Mouse (Mus musculus) E14TG2a.4 (cell line): ENCODE data around the gene Fabp1.
A peak's percentile ranks its signal among the peaks of the same experiment; 100 is the strongest.

Source experiments
- H3K27me3 ChIP-seq: 2 replicates; pipeline ENCODE4 v1.6.1; 2014; ENCODE audit warnings: low read length, control low read depth; ENCODE audit not compliant: insufficient read depth
- H3K36me3 ChIP-seq: 2 replicates; pipeline ENCODE4 v1.6.1; 2014; ENCODE audit warnings: low read length, control low read depth; ENCODE audit not compliant: insufficient read depth
- H3K4me1 ChIP-seq: replicated peaks from 2 replicates; pipeline ENCODE4 v1.6.1; 2014; ENCODE audit warnings: low read depth, low read length, control low read depth
- H3K4me3 ChIP-seq: replicated peaks from 2 replicates; pipeline ENCODE4 v1.5.1; 2014; ENCODE audit warnings: mild to moderate bottlenecking, low read length
- H3K9me3 ChIP-seq: 2 replicates; pipeline ENCODE4 v1.6.1; 2014; ENCODE audit warnings: low read length, control low read depth
- CTCF ChIP-seq: conservative IDR thresholded peaks from 2 replicates; pipeline ENCODE4 v1.5.1; 2014; ENCODE audit warnings: low read length
- NANOG ChIP-seq: IDR thresholded peaks from 2 replicates; pipeline ENCODE4 v1.6.1; 2014; ENCODE audit warnings: borderline replicate concordance, low read length, mixed read lengths
- POU5F1 ChIP-seq: IDR thresholded peaks from 2 replicates; pipeline ENCODE4 v1.6.1; 2014; ENCODE audit warnings: low read length, borderline replicate concordance

Gene Fabp1

GRCm38 (mm10) chr6:71227157-71227770 is 27.6 kb downstream of the Fabp1 start:
- Histone ChIP-seq H3K27me3 (no peaks in the 10 kb centered on the region), H3K4me1 (peaks cover 41% of the 10 kb centered on the region), H3K9me3 (no peaks in the 10 kb centered on the region), H3K4me3 (peak overlapping the region; percentile 24; the same call in 1 of the 2 replicates), H3K36me3 (no peaks in the 10 kb centered on the region)
- TF ChIP-seq NANOG: no peak
- TF ChIP-seq CTCF: no peak
- TF ChIP-seq POU5F1: no peak

DNA sequence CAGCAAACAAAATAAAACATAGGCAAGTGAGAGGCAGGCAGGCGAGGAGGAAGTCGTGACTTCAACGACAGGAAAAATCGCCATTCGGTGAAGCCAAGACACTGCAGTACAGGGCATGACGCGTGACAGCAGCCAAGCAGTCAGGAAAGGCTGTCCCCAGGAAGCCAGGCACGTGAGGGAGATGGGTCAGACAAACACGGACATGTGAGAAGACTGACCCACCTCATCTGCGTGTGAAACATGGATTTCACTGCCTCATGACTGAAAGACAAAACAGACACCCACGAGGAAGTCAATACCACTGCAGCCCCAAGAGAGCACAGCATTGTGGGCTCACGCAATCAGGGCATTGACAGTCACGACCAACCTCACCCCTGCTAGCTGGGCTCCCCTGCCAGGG is 35.5 kb downstream of the Fabp1 start:
- Histone ChIP-seq H3K9me3 (no peaks in the 10 kb centered on the region), H3K27me3 (peaks cover 17% of the 10 kb centered on the region), H3K4me1 (peaks cover 56% of the 10 kb centered on the region), H3K36me3 (no peaks in the 10 kb centered on the region), H3K4me3 (peak overlapping the region; percentile 41)
- TF ChIP-seq POU5F1: no peak
- no peak for TF ChIP-seq NANOG
- no peak for TF ChIP-seq CTCF

DNA sequence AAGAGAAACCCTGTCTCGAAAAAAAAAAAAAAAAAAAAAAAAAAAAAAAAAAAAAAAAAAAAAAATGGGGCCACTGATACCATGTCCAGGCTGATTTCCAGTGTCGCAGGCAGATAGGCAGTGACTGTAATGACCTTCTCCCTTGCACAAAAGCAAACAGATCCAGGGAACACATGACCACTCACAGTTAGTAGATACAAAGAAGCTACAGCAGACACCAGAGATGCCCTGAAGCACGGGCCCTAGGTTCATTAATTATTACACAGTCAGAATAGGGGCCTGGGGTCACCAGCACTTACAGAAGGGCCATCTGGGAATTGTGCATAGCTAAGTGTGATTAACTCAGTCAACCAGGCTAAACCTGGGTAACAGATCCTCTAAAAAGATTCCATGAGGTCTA is 36.3 kb downstream of the Fabp1 start:
- H3K4me1 ChIP-seq: peaks cover 61% of the 10 kb centered on the region
- H3K4me3 ChIP-seq: no peak overlapping the region
- H3K9me3 ChIP-seq: no peaks in the 10 kb centered on the region
- TF ChIP-seq NANOG (no peak), CTCF (no peak), POU5F1 (no peak)
- H3K27me3 ChIP-seq: peaks cover 25% of the 10 kb centered on the region
- H3K36me3 ChIP-seq: no peaks in the 10 kb centered on the region

- TF ChIP-seq CTCF (no peak), POU5F1 (no peak), NANOG (no peak)
- Histone ChIP-seq H3K27me3 (peaks cover 26% of the 10 kb centered on the region), H3K36me3 (no peaks in the 10 kb centered on the region), H3K9me3 (no peaks in the 10 kb centered on the region), H3K4me3 (no peak overlapping the region), H3K4me1 (peaks cover 66% of the 10 kb centered on the region)
These were observed 36.9 kb downstream of the Fabp1 start for GRCm38 (mm10) chr6:71236506-71236905.

GRCm38 (mm10) chr6:71237031-71237431 is 37.4 kb downstream of the Fabp1 start:
- peaks cover 26% of the 10 kb centered on the region for H3K27me3 ChIP-seq
- H3K4me1 ChIP-seq: peaks cover 66% of the 10 kb centered on the region
- H3K9me3 ChIP-seq: no peaks in the 10 kb centered on the region
- H3K4me3 ChIP-seq: no peak overlapping the region
- TF ChIP-seq CTCF (no peak), NANOG (no peak), POU5F1 (no peak)
- H3K36me3 ChIP-seq: no peaks in the 10 kb centered on the region

- H3K4me1 ChIP-seq: peaks cover 64% of the 10 kb centered on the region
- no peaks in the 10 kb centered on the region for H3K9me3 ChIP-seq
- peak overlapping the region; percentile 49 for H3K4me3 ChIP-seq
- H3K27me3 ChIP-seq: peaks cover 23% of the 10 kb centered on the region
- TF ChIP-seq POU5F1: no peak
- H3K36me3 ChIP-seq: no peaks in the 10 kb centered on the region
These were observed 39.6 kb downstream of the Fabp1 start for GRCm38 (mm10) chr6:71239069-71239750.

GRCm38 (mm10) chr6:71240831-71241230 is 41.2 kb downstream of the Fabp1 start:
- TF ChIP-seq CTCF (no peak), POU5F1 (no peak), NANOG (no peak)
- Histone ChIP-seq H3K4me1 (peaks cover 52% of the 10 kb centered on the region), H3K9me3 (no peaks in the 10 kb centered on the region), H3K4me3 (no peak overlapping the region), H3K36me3 (no peaks in the 10 kb centered on the region), H3K27me3 (peaks cover 18% of the 10 kb centered on the region; the same call in 1 of the 2 replicates)

GRCm38 (mm10) chr6:71242811-71243210 is 43.2 kb downstream of the Fabp1 start:
- Histone ChIP-seq H3K9me3 (no peaks in the 10 kb centered on the region), H3K4me1 (peaks cover 32% of the 10 kb centered on the region), H3K27me3 (peaks cover 18% of the 10 kb centered on the region; the same call in 1 of the 2 replicates), H3K36me3 (no peaks in the 10 kb centered on the region), H3K4me3 (no peak overlapping the region)
- no peak for TF ChIP-seq POU5F1
- no peak for TF ChIP-seq NANOG
- TF ChIP-seq CTCF: no peak

DNA sequence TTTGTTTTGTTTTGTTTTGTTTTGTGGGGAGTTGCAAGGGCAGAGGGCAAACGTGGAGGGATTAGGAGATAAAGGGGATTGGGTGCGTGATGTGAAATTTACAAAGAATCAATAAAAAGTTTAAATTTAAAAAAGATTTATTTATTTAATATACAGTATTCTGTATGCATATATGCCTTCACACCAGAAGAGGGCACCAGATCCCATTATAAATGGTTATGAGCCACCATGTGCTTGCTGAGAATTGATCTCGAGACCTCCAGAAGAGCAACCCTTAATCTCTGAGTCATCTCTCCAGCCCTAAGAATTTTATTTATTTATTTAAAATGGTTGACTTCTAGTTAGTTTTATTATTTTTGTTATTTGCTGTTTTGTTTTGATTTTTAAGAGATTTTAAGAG is 43.6 kb downstream of the Fabp1 start:
- peaks cover 18% of the 10 kb centered on the region; the same call in 1 of the 2 replicates for H3K27me3 ChIP-seq
- no peak overlapping the region for H3K4me3 ChIP-seq
- no peaks in the 10 kb centered on the region for H3K9me3 ChIP-seq
- H3K4me1 ChIP-seq: peaks cover 28% of the 10 kb centered on the region
- H3K36me3 ChIP-seq: no peaks in the 10 kb centered on the region
- no peak for TF ChIP-seq POU5F1
- TF ChIP-seq CTCF: peak; percentile 26; the same call in 1 of the 2 replicates
- TF ChIP-seq NANOG: no peak
